Mouse (Mus musculus): Measurements from ENCODE around the gene Spata21. TPM values are rescaled to one million over a fixed set of nuclear protein-coding genes. Genes with fewer than 3 reads are reported as not detected.

Spata21 gene
- total RNA-seq (2023) = not detected in 4 replicates

GRCm38 (mm10) chr4:141088033-141088432 lies at the start of gene Spata21:
Gene Spata21 (plus strand): TSS chr4:141088333.

GRCm38 (mm10) chr4:141060426-141061301 lies 27.5 kb upstream of the Spata21 start, which contains the start of gene Crocc:
Gene Crocc (minus strand): TSS chr4:141060550.

GRCm38 (mm10) chr4:141077681-141078509 lies 10.2 kb upstream of the Spata21 start, which contains the start of gene Necap2:
Gene Necap2 (minus strand): TSS chr4:141078357.

GRCm38 (mm10) chr4:141139116-141139970 lies 51.2 kb downstream of the Spata21 start, which contains the start of gene Szrd1:
Gene Szrd1 (minus strand): TSS chr4:141139775.

GRCm38 (mm10) chr4:141147112-141148008 lies 59.2 kb downstream of the Spata21 start, which contains the start of gene Fbxo42:
Gene Fbxo42 (plus strand): TSS chr4:141147913.

Other genes starting within 250 kb of the Spata21 start
- gene Padi1, start 242.6 kb upstream of the Spata21 start, total RNA-seq (2023) = 0.49 TPM in 1 of 4 replicates, not detected in the others
- gene Padi2, start 182.0 kb upstream of the Spata21 start, total RNA-seq (2023) = 11.0 to 13.6 TPM (median 12.8 TPM) in 4 replicates
- gene Sdhb, start 127.1 kb upstream of the Spata21 start, total RNA-seq (2023) = 67.8 to 81.4 TPM (median 75.4 TPM) in 4 replicates
- gene Atp13a2, start 101.5 kb upstream of the Spata21 start, total RNA-seq (2023) = 83.0 to 109 TPM (median 90.1 TPM) in 4 replicates
- not detected in 4 replicates for gene Mfap2, start 77.9 kb upstream of the Spata21 start, total RNA-seq (2023)
- gene Crocc, start 27.8 kb upstream of the Spata21 start, total RNA-seq (2023) = 15.3 to 20.1 TPM (median 17.6 TPM) in 4 replicates
- gene Necap2, start 10.0 kb upstream of the Spata21 start, total RNA-seq (2023) = 81.7 to 93.6 TPM (median 85.9 TPM) in 4 replicates
- 120 to 160 TPM (median 140 TPM) in 4 replicates for gene Szrd1, start 51.4 kb downstream of the Spata21 start, total RNA-seq (2023)
- 18.1 to 25.2 TPM (median 20.6 TPM) in 4 replicates for gene Fbxo42, start 59.6 kb downstream of the Spata21 start, total RNA-seq (2023)
- gene Rsg1, start 125.6 kb downstream of the Spata21 start, total RNA-seq (2023) = 1.2 to 2.9 TPM (median 1.7 TPM) in 4 replicates
- gene Arhgef19, start 151.2 kb downstream of the Spata21 start, total RNA-seq (2023) = not detected in 4 replicates
- gene Epha2, start 212.9 kb downstream of the Spata21 start, total RNA-seq (2023) = 19.0 to 27.4 TPM (median 25.1 TPM) in 4 replicates

Measured in B cell, adult 62 days (primary cell).